Mouse (Mus musculus) brain, embryonic 14.5 days (tissue): ENCODE measurements around the gene Kbtbd2.

Experiments
- CTCF ChIP-seq: fragments of 200-500 bp; IDR thresholded peaks from 2 replicates; pipeline ENCODE4 v1.5.1; 2012; ENCODE audit warnings: inconsistent platforms, mild to moderate bottlenecking, moderate library complexity, borderline replicate concordance; ENCODE audit not compliant: insufficient read depth, insufficient read length; ENCODE audit errors: extremely low read depth
- POLR2A ChIP-seq: fragments of 200-500 bp; IDR thresholded peaks from 2 replicates; pipeline ENCODE4 v1.6.1; 2012; ENCODE audit warnings: mild to moderate bottlenecking, inconsistent platforms, borderline replicate concordance; ENCODE audit not compliant: poor library complexity, insufficient read depth, insufficient read length, severe bottlenecking; ENCODE audit errors: extremely low read depth

DNA sequence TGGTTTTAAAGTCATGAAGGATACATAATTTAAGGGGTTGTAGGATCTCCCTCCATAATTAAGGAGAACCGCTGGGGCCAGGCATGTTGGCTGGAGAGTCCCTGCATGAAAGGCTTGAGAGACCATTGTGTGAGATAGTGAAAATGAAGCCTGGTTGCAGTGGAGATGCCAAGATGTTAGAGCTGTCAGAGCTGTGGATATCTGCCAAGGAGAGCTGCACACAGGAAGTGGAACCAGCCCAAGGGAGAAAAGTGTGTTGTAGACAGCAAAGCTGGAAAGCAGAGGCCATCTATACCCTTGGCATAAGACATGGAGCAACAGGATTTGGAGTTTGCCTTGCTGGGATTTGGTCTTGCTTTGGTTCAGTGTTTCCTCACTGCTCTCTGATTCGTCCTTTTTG lies 15.7 kb upstream of the Kbtbd2 start:
- no peak for TF ChIP-seq POLR2A
- no peak for TF ChIP-seq CTCF
